Mouse (Mus musculus): ENCODE data around the gene Prune2. TPM values are rescaled to one million over a fixed set of nuclear protein-coding genes. Genes with fewer than 3 reads are reported as not detected.

Prune2 gene
- polyA plus RNA-seq (2012; fragmentation: generic; extraction: Trizol), result 61.8 TPM

DNA sequence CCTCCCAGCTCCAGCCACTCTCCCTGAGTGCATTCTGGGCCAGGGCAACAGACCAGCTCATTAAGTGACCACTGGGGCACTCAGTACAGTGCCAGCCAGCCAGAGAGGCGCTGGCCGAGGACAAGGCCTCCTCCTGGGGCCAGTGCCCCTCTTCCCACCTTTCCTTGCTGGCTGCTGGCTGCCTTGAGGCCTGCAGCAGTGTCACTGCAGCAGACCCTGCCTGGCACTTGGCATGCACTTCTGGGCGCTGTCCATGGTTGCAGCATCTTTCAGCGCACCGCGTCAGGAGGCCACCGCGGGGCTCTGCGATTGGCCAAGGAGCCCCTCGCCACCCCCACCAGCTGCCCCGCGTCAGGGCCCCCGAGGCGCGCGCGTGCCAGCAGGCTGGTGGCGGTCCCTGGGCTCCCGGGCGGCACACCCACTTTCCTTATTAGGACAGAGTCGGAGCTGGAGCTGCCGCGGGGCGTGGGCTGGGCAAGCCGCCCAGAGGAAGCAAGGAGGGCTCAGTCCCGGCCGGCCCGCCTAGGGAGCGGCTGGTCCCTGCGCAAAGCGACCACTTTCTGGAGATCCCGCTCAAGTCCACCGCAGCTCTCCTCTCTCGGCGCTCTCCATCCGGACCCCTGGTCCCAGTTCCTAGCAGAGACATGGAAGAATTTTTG lies at the start of gene Prune2:
Prune2 (plus strand) TSS at position 506 of the 659 bp plus-strand sequence.
- Histone ChIP-seq H3K79me2 (ENCODE audit: control insufficient read depth, insufficient read depth) (peaks cover 43% of the 10 kb centered on the region), H3ac (ENCODE audit: control insufficient read depth, insufficient read length) (peak within 1 kb of the TSS; percentile 36), H3K27me3 (ENCODE audit: control insufficient read depth, insufficient read depth, insufficient read length) (no peaks in the 10 kb centered on the region), H3K36me3 (ENCODE audit: control insufficient read depth, insufficient read depth) (no peaks in the 10 kb centered on the region), H3K4me2 (ENCODE audit: low read depth) (peak within 1 kb of the TSS; percentile 72), H3K4me3 (peak within 1 kb of the TSS; percentile 82)
- TF ChIP-seq MYOD1 (IDR thresholded peaks at IDR 0.05; ENCODE audit: control insufficient read depth in 1 of 3, insufficient read length in 2 of 3, low read depth in 2 of 3) (peak in 1 of 3 experiments; percentile 66), TCF12 (IDR thresholded peaks at IDR 0.05; ENCODE audit: insufficient read depth, poor library complexity, severe bottlenecking) (no peak), SRF (IDR thresholded peaks at IDR 0.05; ENCODE audit: control insufficient read depth, insufficient read length, low read depth) (peak; percentile 96), USF1 (IDR thresholded peaks at IDR 0.05; ENCODE audit: low read depth) (peak; percentile 35), E2F4 (IDR thresholded peaks at IDR 0.05; ENCODE audit: insufficient read depth) (no peak), MYOG (IDR thresholded peaks at IDR 0.05; ENCODE audit: control insufficient read depth in 1 of 3, insufficient read depth in 1 of 3, insufficient read length in 2 of 3, low read depth in 2 of 3) (peak in 2 of 3 experiments; percentile 53 to 70), MAX (IDR thresholded peaks at IDR 0.05; ENCODE audit: low read depth) (no peak), POLR2A (IDR thresholded peaks at IDR 0.05; ENCODE audit: insufficient read length, low read depth) (peak; percentile 87), POLR2AphosphoS2 (IDR thresholded peaks at IDR 0.05; ENCODE audit: insufficient read length, low read depth) (peak; percentile 95), CEBPB (IDR thresholded peaks at IDR 0.05; ENCODE audit: insufficient read depth, poor library complexity, severe bottlenecking) (no peak), REST (IDR thresholded peaks at IDR 0.05; ENCODE audit: insufficient read depth, insufficient read length) (peak; percentile 95), TCF3 (IDR thresholded peaks at IDR 0.05; ENCODE audit: insufficient read length, low read depth) (no peak)

DNA sequence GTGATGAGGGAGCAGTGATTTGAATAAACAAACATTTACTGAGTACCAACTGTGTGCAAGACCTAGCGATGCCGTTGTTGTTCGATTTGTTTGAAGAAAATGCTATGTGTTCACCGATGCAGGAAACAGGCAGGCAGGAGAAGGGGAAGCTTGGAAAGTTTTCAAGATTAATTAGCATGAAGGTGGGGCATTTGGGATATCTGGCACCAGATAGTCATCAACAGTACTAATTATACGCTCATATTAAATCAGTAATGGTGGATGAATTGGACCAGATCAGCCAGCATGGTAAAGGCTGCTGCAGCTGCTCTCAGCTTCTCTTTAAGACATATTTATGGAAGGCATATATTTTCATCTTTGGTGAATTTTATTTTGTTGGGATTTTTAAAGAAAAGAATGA lies 44.4 kb upstream of the Prune2 start:
- Histone ChIP-seq H3K79me2 (ENCODE audit: control insufficient read depth, insufficient read depth) (no peaks in the 10 kb centered on the region), H3K4me3 (no peak overlapping the region), H3K36me3 (ENCODE audit: control insufficient read depth, insufficient read depth) (no peaks in the 10 kb centered on the region), H3ac (ENCODE audit: control insufficient read depth, insufficient read length) (no peak overlapping the region), H3K4me2 (ENCODE audit: low read depth) (no peak overlapping the region), H3K27me3 (ENCODE audit: control insufficient read depth, insufficient read depth, insufficient read length) (no peaks in the 10 kb centered on the region)
- TF ChIP-seq REST (IDR thresholded peaks at IDR 0.05; ENCODE audit: insufficient read depth, insufficient read length) (no peak), USF1 (IDR thresholded peaks at IDR 0.05; ENCODE audit: low read depth) (no peak), E2F4 (IDR thresholded peaks at IDR 0.05; ENCODE audit: insufficient read depth) (no peak), MAX (IDR thresholded peaks at IDR 0.05; ENCODE audit: low read depth) (no peak), POLR2A (IDR thresholded peaks at IDR 0.05; ENCODE audit: insufficient read length, low read depth) (no peak)

DNA sequence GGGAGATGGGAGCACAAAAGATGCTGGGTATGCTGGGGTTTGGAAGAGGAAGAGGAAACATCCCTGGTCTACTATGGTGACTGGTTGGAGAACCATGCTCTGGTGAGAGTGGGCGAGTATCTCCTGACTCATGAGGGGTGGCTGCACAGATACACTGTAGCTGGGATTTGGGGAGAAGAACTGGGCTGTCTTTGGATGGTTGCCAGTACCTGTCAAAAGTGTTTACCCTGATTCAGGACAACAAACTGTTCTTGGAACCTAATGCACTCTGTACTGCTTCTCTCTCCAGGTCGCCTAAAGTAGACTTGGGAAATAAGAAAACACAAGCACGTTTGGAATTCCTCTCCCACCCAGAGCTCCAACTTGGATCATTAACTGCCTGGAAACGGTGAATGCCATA lies 31.4 kb upstream of the Prune2 start:
- no peak overlapping the region for H3K4me2 ChIP-seq (ENCODE audit: low read depth)
- no peaks in the 10 kb centered on the region for H3K79me2 ChIP-seq (ENCODE audit: control insufficient read depth, insufficient read depth)
- TF ChIP-seq REST (IDR thresholded peaks at IDR 0.05; ENCODE audit: insufficient read depth, insufficient read length) (no peak), MYOD1 (IDR thresholded peaks at IDR 0.05; ENCODE audit: control insufficient read depth in 1 of 3, insufficient read length in 2 of 3, low read depth in 2 of 3) (no peak), E2F4 (IDR thresholded peaks at IDR 0.05; ENCODE audit: insufficient read depth) (no peak), POLR2AphosphoS2 (IDR thresholded peaks at IDR 0.05; ENCODE audit: insufficient read length, low read depth) (no peak)
- no peaks in the 10 kb centered on the region for H3K27me3 ChIP-seq (ENCODE audit: control insufficient read depth, insufficient read depth, insufficient read length)
- no peak overlapping the region for H3K4me3 ChIP-seq
- H3K36me3 ChIP-seq (ENCODE audit: control insufficient read depth, insufficient read depth), result no peaks in the 10 kb centered on the region
- H3ac ChIP-seq (ENCODE audit: control insufficient read depth, insufficient read length), result no peak overlapping the region

DNA sequence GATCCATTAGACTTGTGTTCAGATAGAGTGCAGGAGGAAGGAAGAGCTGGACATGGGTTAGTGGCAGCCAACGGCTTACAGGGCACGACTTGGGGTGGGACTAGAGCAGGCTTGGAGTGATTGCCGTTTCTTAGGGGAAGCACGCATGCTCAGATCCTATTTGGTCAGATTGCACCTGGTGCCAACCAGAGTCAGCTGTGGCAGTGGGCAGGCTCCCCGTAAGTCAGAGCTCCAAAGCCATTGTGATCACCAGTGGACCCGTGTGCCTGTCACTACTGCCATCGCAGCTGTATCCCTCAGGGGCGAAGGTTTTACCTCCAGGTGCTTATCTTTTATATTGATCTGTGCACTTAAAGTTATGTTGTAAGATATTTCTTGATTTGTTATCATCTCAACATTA lies 21.3 kb upstream of the Prune2 start:
- H3K79me2 ChIP-seq (ENCODE audit: control insufficient read depth, insufficient read depth), result no peaks in the 10 kb centered on the region
- no peaks in the 10 kb centered on the region for H3K36me3 ChIP-seq (ENCODE audit: control insufficient read depth, insufficient read depth)
- H3ac ChIP-seq (ENCODE audit: control insufficient read depth, insufficient read length), result no peak overlapping the region
- no peaks in the 10 kb centered on the region for H3K27me3 ChIP-seq (ENCODE audit: control insufficient read depth, insufficient read depth, insufficient read length)
- TF ChIP-seq MAX (IDR thresholded peaks at IDR 0.05; ENCODE audit: low read depth) (no peak), MYOG (IDR thresholded peaks at IDR 0.05; ENCODE audit: control insufficient read depth in 1 of 3, insufficient read depth in 1 of 3, insufficient read length in 2 of 3, low read depth in 2 of 3) (peak in 1 of 3 experiments; percentile 80), POLR2AphosphoS2 (IDR thresholded peaks at IDR 0.05; ENCODE audit: insufficient read length, low read depth) (no peak), USF1 (IDR thresholded peaks at IDR 0.05; ENCODE audit: low read depth) (no peak), POLR2A (IDR thresholded peaks at IDR 0.05; ENCODE audit: insufficient read length, low read depth) (no peak), REST (IDR thresholded peaks at IDR 0.05; ENCODE audit: insufficient read depth, insufficient read length) (no peak), CEBPB (IDR thresholded peaks at IDR 0.05; ENCODE audit: insufficient read depth, poor library complexity, severe bottlenecking) (no peak), MYOD1 (IDR thresholded peaks at IDR 0.05; ENCODE audit: control insufficient read depth in 1 of 3, insufficient read length in 2 of 3, low read depth in 2 of 3) (peak in 2 of 3 experiments; percentile 48 to 66), TCF12 (IDR thresholded peaks at IDR 0.05; ENCODE audit: insufficient read depth, poor library complexity, severe bottlenecking) (no peak), SRF (IDR thresholded peaks at IDR 0.05; ENCODE audit: control insufficient read depth, insufficient read length, low read depth) (no peak), TCF3 (IDR thresholded peaks at IDR 0.05; ENCODE audit: insufficient read length, low read depth) (no peak)
- H3K4me3 ChIP-seq, result no peak overlapping the region
- H3K4me2 ChIP-seq (ENCODE audit: low read depth), result no peak overlapping the region

DNA sequence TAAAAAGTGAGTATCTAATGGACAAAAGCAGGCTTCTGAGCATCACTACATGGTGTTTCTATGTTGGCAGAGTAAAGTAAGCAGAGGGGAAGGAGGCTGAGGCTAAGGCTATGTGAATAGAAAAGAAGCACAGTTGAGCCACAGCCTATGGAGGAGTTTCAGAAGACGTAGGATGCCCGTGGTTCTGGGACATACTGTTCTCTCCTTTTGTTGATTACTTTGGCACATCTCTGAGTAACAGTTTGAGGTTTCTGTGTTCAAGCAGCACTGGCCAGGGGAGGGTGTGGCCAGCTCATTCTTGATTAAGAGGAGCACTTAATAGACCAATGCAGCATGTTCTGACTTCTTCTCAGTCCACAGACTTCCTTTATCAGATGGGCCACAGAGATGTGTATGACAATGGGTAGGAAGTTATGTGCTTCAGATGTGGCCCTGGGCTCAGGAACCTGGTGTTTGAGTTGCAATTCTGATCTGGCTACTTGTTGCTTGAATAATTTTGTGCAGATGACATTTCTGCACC lies 7.1 kb upstream of the Prune2 start:
- H3K36me3 ChIP-seq (ENCODE audit: control insufficient read depth, insufficient read depth), result no peaks in the 10 kb centered on the region
- no peak for TF ChIP-seq E2F4 (IDR thresholded peaks at IDR 0.05; ENCODE audit: insufficient read depth)
- TF ChIP-seq SRF (IDR thresholded peaks at IDR 0.05; ENCODE audit: control insufficient read depth, insufficient read length, low read depth), result no peak
- TF ChIP-seq MAX (IDR thresholded peaks at IDR 0.05; ENCODE audit: low read depth), result no peak
- TF ChIP-seq POLR2AphosphoS2 (IDR thresholded peaks at IDR 0.05; ENCODE audit: insufficient read length, low read depth), result no peak
- TF ChIP-seq MYOG (IDR thresholded peaks at IDR 0.05; ENCODE audit: control insufficient read depth in 1 of 3, insufficient read depth in 1 of 3, insufficient read length in 2 of 3, low read depth in 2 of 3), result no peak
- TF ChIP-seq TCF3 (IDR thresholded peaks at IDR 0.05; ENCODE audit: insufficient read length, low read depth), result no peak
- no peak for TF ChIP-seq REST (IDR thresholded peaks at IDR 0.05; ENCODE audit: insufficient read depth, insufficient read length)
- peak overlapping the region; percentile 49 for H3K4me2 ChIP-seq (ENCODE audit: low read depth)
- no peak overlapping the region for H3ac ChIP-seq (ENCODE audit: control insufficient read depth, insufficient read length)
- H3K27me3 ChIP-seq (ENCODE audit: control insufficient read depth, insufficient read depth, insufficient read length), result no peaks in the 10 kb centered on the region
- H3K79me2 ChIP-seq (ENCODE audit: control insufficient read depth, insufficient read depth), result no peaks in the 10 kb centered on the region
- H3K4me3 ChIP-seq, result no peak overlapping the region

Data from myocyte (in vitro differentiated cells).